Mouse (Mus musculus) cerebellum, adult 9-10 months (tissue): ENCODE data around the gene Ddx18.

ENCODE experiments used
- DNase-seq: peaks from one replicate; pipeline ENCODE4 v3.0.0; 2022

Ddx18 gene

DNA sequence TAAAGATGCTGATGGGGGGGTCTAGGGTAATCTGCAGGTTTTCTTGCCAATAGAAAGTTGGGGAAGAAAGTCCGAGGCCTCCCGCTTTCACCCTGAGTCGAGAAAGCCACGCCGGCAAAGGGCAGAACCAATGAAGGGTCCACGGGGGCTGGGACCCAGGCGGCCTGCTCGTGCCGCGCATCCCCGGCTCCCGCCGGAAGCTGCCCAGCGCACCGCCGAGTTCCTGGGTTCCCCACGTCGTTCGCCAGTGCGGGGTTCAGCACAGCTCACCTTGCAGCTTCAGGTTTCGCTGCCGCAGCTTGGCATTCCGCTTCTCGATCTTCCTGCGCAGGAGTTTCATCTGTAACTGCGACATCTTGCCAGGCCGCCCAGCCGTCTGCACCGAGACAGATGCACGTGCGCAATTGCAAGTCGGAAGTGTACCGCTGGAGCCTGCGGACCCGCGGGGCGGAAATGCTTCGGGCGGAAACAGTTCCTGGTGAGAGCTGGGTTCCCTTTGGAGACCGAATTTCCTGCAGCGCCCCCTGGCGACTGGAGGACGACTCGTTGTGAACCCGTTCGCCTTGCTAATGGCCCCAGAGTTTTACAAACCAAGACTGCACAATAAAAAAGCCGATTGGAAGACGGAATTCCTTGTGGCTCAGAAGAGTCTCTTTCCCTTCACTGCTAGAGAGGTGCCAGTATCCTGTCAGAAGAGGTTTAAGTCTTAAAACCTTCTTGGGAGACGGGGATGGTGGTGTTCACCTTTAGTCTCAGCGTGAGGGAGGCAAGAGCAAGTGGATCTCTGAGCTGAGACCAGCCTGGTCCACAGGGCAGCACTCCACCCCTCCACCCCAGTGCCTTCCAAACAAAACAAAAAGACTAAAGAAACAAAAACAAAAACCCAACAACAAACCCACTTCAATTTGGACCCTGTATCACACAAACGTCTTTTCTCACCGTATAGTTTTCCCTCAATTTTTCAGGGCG lies at the start of gene Ddx18:
TSS of gene Ddx18 (minus strand) at position 469 of the 969 bp plus-strand sequence.
- peak; percentile 94 for DNase-seq

DNA sequence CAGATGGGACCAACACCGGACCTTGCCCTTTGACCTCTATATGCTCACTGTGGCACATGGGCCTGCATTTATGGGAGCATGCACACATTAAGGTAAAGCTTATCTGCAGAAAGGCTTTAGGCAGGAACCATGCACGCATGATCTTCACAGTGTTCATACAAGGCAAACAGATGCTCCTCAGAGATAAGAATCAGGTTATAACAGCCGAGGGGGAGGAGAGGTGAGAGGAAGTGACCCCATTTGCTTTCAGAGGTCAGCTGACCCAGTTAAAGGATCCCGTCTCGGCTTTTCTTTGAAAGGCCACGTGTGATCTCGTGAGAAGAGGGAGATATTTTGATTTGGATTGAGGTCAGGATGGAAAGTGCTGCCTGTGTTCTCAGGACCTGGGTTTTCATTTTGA lies 40.2 kb upstream of the Ddx18 start:
- no peak for DNase-seq

DNA sequence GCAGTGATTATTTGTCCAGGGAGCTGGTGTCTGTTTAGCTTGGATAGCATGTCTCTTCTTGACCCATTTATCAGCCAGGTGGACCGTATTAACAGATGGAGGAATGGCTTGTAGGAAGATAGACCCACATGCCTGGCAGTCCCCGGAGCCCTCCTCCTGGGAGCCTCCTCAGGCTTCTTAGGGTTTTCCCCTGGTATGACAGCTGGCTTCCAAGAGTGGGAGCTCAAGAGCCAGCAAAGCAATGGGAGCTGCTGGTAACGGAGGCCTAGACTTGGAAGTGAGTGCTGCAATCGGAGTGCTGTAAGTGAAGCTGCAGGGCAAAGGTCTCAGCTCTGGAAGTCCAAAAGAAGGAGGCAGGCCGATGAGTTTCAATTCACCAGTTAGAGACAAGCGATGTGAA lies 37.3 kb upstream of the Ddx18 start:
- DNase-seq: peak; percentile 85

DNA sequence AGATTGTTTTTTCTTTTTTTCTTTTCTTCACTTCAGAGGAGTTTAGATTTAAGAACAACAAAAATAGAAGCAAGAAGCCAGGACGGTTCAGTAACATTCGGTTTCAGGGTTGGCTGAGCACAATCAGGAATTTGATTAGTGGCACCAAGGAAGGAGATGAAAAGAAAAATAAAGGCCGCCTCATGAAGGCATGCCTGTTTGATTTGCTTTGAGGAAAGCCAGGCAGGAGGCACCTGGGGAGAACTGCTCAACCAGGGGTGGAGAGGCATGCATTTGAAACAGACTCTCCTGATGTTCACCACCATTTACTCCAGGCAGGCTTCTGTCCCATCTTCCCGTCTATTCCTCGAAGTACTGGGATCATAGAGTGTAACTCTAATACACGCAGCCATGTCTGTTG lies 34.1 kb upstream of the Ddx18 start:
- DNase-seq: no peak

DNA sequence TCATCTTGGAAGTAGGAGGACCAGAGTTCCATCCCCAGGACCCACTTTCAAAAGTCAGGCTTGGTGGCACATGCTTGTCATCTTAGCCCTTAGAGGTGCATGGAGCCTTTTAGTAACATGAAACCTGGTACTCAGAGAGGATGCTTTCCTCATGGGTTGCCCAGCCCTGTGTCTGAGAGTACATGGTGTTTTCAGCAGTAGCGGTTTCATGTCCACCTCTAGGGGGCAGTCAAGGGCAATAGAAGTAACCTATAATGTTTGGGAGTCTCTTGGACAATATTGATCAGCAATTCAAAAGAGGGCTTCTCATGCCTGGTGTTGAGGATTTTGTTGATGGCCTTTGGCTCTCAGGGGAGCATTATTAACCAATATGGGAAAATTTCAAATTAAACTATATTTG lies 33.3 kb upstream of the Ddx18 start:
- DNase-seq: no peak

DNA sequence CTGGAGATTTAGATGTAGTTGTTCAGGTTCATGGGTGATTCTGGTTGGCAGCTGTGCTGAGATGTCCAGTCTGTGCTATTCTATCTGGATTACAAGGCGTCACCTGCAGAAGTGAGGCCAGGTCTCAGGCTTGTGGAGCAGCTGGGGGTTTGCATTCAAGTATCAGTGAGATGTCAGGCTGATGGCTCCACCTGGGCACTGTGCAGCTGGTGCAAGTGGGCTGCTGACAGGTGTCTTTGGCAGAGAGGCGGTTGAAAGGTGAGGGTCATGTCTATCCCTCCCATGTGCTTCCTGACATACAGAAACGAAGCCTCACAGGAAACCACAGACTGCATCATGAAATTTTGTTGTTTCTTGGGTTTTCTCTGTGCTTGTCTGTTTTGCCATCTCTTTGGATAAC lies 30.6 kb upstream of the Ddx18 start:
- DNase-seq: no peak

DNA sequence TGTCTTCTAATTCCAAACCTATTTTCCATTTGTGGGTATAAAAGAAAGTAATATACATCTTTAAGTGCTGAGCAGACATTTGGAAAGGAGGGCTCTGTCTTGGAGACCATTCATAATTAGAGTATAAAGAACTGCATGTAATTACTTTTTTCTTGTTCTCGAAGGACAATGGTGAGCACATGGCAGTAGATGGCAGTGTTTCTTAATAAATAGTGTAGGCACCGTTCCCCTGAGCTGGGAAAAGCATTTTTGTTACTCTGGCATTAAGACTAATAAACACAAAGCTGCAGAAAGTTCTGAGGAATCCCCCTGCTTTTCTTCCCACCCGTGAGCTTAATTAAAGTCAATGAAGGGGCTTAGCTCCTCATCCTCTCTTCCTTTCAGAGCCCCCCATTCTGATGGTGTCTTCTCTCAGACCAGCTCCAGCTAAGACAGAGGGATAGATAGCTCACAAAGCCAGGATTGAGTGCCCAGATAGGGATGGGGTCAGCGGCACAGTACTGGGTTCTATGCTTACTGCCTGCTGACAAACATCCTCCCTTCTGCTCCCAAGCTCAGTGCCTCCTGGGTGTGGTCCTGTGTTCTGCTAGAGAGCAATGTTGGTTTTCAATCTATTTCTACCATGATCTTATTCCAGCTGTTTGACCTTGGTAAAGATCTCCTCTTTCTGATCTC lies 29.3 kb upstream of the Ddx18 start:
- no peak for DNase-seq

DNA sequence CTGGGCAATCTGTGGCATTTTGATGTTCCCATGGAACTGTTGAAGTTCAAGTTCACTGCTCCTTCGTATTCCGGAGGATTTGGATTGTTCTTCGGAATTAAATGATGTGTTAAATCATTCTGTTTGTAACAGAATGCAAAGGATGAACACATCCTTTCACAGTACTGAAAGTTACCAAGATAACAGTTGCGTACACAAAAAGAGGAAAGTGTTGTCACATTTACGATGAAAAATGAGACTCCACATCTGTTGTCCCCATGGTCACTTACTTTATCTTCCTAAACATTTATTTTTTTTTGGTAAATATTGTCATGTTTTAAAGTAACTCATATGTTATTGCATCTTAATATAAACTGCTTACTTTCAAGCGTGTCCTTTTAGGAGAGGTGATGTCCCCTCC lies 17.0 kb upstream of the Ddx18 start:
- no peak for DNase-seq

DNA sequence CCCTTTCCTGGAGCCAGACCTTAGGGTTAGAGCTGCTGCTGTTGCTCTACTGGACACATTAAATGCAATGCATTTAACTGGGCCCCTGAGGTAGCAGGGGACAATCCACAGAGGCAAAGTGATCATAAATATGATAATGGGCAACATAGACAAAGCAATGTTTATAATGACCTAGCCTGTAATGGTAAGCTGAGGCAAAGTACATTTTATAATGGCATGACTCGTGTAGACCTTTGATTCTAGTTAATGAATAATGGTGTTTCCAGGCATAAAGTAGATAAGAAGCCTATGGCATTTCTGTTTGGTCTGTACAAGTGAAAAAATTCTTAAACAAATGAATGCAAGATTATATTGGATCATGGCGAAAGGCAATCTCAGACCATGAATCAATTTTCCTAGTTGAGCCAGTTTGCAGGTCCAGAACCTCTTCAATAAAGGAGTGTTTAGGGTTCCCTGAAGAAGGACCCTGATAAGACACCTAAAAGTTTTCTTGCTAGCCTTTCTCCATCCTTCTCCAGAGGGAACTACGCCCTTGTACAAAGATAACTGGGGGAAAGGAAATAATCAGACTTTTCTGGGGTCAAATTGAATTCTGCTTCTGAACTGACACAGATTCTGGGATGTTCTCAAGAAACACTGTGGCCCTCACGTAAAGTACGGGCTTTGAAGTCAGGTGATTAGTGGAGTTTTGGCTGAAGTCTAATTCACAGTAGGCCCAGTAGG lies 13.5 kb upstream of the Ddx18 start:
- DNase-seq: no peak

DNA sequence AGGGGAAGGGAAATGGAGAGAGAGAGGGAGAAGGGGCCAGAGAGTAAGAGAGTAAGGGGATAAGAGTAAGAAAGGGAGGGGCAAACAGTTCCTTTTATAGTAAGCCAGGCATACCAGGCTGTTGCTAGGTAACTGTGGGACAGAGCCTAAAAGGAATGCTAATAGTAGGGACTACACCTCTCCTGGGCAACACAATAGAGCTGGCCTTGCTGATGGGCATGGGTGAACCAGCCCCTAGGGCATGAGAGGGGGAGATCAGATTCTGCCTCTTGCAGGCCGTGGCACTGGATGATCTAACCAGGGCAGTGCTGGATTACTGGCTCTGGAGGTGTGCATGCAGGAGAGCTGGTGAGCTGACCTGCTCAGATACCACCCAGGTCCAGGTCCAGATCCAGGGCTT lies 9.7 kb upstream of the Ddx18 start:
- no peak for DNase-seq

DNA sequence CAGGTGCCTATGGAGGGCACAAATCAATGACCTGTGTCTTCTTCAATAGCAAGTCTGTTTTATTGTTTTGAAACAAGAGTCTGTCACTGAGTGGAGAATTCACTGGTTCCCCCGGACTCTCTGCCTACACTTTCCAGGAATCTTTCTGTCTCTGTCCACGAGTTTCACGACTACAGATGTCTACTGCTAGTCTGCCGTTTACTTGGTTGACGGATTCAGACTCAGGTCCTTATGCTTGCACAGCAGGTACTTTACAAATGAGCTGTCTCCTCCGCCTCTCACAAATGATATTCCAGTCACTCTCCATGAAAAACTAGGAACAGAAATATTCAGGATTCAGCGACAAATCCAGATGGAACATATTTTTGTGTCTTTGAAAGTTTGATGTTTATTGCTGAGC lies 2.7 kb upstream of the Ddx18 start:
- DNase-seq: no peak

DNA sequence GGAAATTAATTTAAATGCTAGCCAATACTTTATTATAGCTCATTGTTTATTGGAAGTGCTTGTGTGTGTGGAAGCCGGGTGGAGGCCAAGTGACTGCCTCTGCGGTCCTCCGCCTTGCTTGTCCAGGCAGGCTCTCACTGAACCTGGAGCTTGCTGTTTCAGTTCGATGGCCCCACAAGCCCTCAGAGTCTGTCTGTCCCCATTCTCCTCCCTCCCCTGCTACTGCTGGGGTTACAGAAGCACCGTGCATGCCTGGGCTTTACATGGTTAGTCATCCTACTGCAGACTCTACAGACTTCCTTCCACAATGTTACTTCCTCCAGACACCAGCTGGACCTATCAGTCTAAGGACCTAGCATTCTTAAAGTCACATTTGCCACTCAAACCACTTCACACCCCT lies 9.9 kb downstream of the Ddx18 start:
- DNase-seq: no peak

DNA sequence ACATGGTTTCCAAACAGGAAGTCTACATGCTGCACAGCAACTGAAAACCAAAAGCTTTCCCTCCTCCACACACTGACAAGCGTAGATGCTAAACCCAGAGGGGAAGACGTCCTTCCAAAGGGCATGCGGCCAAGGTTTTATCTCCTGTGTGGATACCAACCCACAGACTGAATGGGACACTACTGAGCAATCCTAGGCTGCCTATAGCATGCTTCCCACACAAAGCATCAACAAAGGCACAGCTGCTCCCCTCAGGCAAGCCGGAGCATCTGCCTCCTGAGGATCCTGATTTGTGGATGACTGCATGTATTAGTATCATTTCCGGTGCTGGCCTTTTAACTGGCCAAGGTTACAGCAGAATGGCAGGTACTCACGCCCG lies 16.3 kb downstream of the Ddx18 start:
- no peak for DNase-seq

DNA sequence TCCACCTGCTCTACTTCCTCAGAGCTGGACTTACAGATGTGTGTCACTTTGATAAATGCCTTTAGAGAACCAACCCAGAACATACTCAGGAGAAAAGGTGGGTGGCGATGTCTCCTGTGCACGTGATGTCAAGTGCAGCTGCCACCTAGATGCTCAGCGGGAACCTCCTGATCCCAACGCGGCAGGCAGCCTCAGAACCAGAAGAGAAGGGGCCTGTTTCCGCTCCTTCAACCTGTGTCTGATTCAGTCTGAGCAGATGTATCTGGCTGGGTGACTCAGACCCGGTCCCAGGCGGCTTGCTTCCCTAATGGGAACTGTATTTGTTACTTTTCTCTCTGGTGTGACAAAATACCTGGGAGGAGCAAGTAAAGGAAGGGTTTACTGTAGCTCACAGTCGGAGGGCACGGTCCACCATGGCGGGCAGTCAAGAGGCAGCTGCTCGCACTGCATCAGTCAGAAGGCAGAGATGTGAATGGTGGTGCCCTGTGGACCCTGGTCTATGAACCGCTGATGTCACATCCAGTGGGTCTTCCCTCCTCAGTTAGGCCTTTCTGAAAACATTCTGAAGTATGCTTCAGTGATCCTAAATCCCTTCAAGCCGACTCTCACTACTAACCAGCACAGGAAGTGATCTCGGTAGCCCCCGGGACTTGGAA lies 16.9 kb downstream of the Ddx18 start:
- no peak for DNase-seq

DNA sequence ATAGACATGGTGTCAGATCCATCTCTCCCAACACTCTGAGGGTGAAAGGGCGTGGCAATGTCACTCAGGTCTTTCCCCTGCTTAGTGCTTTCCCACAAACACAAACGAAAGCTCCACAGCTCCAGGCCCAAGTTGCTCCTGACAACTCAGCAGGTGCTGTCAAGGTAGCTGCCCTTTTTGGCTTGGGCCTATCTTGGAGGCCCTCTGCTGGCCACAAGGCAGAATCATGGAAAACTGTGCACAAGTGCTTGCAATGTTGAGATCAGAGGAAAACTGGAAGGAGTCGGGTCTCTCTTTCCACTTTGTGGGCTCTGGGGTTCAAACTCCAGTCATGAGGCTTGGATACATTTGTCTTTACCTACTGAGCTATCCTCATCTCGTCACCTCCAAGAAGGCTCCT lies 18.3 kb downstream of the Ddx18 start:
- no peak for DNase-seq

DNA sequence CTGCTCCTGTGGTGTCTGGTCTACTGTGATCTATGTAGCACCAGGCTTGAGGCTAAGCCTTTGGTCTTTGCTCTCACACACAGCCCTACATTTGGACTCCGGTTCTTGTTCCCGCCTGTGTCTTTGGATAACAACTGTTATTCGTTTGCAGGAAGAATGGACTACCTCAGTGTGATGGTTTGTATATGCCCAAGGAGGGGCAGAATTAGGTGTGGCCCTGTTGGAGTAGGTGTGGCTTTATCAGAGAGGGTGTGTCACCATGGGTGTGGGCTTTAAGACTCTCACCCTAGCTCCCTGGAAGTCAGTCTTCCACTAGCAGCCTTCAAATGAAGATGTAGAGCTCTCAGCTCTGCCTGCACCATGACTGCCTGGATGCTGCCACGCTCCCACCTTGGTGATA lies 19.1 kb downstream of the Ddx18 start:
- no peak for DNase-seq

DNA sequence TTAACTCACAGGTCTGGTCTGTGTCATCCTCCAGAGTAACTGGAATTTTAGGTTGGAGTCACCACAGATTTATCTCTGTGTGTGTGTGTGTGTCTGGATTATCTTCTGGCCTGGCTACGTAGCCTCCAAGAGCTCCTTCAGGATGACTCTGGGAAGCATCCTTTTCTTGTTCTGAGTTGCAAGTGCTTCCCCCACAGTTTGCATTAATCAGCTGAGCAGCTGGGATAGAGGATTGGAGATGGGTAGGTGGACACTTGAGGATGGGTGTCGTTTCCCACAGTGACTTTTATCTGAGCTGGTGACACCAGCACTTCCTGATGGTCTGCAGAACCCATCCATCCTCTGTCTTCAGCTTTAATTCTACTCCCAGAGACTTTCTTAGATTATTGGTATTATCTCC lies 20.9 kb downstream of the Ddx18 start:
- DNase-seq: no peak

DNA sequence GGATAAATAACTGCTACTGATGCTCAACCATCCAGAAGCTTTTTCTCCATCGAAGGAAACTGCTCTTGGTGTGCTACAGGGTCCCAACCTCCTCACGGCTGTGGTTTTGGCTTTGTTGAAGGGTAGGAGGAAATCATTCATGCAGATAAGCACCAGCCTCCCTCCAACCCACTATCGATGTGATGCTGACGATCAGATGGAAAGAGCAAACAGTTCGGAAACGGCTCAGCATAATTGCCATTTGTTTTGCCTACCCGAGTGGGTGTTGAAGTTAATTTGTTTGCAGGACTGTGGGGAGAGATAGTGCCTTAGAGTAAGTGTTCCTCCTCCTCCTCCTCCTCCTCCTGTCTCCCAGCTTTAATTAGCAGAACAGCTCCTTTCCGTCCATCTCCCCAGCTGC lies 27.4 kb downstream of the Ddx18 start:
- DNase-seq: no peak

DNA sequence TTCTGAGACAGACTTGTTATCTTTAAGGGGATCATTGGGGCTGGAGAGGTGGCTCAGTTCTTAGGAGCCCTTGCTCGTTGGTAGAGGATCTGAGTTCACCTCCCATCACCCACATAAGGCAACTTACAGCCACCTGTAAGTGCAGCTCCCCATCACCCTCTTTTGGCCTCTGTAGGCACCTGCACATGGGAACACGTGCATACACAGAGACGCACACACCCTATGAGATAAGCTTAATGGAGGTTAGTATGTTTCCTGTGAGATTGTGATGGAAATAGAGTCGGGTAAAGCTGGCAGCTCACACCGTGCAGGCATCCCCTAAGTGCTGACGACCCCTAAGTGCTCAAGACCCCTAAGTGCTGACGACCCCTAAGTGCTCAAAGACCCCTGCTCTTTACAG lies 36.4 kb downstream of the Ddx18 start:
- no peak for DNase-seq

DNA sequence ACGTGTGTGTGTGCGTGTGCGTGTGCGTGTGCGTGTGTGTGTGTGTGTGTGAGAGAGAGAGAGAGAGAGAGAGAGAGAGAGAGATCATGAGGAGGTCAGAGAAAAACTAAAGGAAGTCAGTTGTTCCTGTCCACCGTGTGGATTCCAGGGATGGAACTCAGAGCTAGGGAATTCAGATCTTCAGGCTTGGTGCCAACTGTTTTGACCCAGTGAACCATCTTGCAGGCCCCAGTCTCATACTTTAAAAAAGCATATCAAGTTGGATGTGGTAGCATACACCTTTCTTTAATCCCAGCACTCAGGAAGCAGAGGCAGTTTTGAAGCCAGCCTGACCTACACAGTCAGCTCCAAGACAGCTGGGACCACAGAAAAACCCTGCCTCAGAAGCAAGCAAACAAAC lies 38.5 kb downstream of the Ddx18 start:
- DNase-seq: no peak

DNA sequence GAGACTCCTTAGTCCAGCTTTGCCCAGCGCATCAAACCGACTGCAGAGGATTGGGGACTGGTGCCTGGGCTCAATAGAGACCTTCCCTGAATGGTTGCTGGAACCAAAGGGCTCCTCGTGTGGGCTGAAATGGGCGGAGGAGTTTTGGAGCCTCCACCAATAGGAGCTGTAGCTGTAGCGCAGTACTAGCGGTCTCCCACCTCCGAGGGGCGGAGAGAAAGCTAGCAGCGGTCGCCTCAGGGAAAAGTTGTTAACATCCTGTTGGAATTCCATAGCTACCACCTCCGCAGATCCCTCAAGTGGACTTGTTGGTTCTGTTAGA lies 39.4 kb downstream of the Ddx18 start, which contains the start of gene Htr5b:
TSS of gene Htr5b (minus strand) at position 67 of the 322 bp plus-strand sequence.
- no peak for DNase-seq

DNA sequence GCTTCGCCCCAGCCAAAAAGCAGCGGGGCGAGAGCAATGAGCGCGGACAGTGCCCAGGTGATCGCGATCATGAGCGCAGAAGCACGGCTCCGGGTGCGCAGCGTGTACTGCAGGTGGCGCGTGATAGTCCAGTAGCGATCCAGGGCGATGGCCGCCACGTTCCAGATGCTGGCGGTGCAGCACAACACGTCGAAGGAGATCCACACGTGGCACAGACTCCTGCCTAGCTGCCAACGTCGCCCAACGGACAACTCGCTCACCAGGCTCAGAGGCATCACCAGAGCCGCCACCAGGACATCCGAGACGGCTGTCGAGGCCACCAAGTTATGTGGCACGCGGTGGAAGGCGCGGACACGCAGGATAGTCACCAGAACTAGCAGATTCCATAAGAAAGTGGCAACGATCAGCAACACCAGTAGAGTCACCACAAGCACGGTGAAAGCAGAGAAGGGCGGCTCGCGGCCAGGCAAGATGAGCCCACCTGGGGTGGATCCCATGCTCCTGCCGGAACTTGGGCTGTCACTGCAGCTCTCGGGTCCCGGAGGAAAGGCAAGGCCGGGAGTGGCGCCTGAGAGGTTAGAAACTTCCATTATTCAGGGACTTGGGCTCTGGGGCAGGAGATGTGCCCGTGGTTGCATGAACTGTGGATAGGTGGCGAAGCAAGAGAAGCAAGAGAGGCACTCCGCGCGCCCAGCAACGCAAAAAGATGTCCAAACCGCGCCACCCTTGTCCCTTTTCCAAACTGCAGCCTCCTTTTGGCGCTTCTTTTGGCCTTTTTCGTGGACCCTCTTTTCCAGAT lies 40.0 kb downstream of the Ddx18 start:
- no peak for DNase-seq
